Mouse (Mus musculus) urinary bladder, adult 2 months (tissue): ENCODE measurements around the gene Gnai3. TPM values are rescaled to one million over a fixed set of nuclear protein-coding genes. Genes with fewer than 3 reads are reported as not detected.

Experiments used
- DNase-seq: peaks from one replicate; pipeline ENCODE4 v3.0.0; 2022; ENCODE audit warnings: low spot score
- polyA plus RNA-seq: library from polyadenylated mRNA; depleted of rRNA; stranded (reverse); fragments of >200 nt; gene quantifications from 2 replicates; pipeline ENCODE4 v1.2.3, GENCODE M21; 2012

The Gnai3 gene
- polyA plus RNA-seq, 1 experiment = 75.8 TPM

DNA sequence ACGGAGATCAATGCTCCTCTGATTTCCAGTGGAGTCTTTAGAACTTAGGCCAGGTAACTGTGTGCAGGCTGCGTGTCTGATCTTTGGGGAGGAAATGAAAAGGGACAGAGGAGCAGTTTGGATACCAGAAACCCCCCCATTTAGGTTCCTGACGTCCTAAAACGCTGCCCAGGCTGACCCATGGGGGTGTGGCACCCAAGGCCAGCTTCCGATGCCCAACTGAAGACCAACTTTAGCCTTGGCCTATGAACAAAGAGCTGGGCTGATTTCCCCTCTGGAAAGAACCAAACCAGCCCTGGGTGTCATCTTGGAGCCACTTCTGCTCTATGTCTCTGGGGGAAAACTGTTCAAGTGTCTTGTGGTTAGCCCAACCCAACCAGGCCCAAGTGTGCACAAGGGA lies 18.1 kb upstream of the Gnai3 start:
- DNase-seq = no peak

DNA sequence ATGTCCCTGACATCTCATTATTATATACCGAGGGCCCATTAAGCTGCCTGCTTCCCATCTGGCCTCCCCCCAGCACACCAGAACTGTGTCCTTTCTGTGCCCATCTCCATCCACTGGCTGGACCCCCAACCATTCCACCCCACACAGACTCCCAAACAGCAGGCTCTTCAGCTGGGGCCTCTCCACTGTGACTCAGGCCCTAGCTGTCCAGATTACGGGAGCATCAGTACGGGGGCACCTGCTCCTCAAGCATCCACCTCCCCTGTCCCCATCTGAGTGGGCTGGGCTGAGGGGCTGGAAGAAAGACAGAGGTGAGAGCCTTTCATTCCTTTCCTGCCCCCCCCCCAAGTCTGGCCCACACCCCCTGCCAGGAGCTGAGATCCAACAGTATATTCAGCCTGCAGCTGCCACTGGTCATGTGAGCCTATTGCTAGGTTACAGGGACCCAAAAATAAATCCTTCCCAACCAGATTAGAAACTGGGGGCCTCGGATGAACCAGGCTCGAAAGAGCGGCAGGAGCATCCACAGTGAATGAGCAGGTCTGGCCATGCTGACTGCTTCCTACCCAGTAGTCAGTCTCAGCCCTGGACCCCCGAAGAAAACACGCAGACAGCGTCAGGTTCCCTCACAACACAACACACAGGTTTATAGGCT lies 12.6 kb upstream of the Gnai3 start:
- DNase-seq = no peak

DNA sequence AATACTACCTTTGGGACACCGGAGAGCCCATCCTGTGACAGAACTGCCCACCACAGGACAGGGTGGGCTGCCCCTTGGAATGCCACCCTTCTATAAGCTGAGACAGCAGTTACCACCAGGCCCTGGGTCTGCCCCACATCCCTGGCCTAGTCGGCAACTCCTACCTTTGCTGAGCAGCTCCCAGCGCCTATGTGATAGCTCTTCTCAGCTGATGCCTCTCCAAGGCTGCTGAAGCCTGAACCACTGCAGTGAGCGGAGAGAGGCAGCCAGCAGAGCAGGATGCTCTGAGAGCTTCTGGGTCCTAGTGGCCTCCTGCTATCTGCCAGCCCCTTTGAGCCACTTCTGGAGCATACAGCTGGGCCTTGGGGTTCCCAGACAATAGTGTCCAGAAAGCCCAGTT lies 8.7 kb upstream of the Gnai3 start, which contains the start of gene Gpr61:
Gene Gpr61, minus strand, starts transcription at position 227 of the 400 bp plus-strand sequence.
- DNase-seq = no peak

DNA sequence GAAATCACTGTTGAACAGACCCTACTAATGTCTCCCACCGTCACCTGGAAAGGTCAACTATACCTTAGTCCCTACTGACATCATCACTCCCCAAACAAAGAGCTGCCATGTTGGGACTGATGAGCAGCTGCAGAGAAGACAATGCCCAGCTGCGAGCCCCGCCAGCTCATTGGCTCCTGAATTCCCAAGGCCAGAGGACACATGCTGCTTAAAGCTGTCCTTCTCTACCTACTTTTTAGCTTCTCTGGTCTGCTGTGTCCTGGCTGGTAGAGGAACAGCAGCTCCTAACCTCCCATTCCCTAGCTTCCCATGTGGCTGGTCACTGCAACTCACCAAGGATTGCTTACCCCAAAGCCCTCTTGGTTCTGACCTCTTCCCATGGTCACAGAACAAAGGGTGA lies 6.3 kb upstream of the Gnai3 start:
- DNase-seq = no peak

DNA sequence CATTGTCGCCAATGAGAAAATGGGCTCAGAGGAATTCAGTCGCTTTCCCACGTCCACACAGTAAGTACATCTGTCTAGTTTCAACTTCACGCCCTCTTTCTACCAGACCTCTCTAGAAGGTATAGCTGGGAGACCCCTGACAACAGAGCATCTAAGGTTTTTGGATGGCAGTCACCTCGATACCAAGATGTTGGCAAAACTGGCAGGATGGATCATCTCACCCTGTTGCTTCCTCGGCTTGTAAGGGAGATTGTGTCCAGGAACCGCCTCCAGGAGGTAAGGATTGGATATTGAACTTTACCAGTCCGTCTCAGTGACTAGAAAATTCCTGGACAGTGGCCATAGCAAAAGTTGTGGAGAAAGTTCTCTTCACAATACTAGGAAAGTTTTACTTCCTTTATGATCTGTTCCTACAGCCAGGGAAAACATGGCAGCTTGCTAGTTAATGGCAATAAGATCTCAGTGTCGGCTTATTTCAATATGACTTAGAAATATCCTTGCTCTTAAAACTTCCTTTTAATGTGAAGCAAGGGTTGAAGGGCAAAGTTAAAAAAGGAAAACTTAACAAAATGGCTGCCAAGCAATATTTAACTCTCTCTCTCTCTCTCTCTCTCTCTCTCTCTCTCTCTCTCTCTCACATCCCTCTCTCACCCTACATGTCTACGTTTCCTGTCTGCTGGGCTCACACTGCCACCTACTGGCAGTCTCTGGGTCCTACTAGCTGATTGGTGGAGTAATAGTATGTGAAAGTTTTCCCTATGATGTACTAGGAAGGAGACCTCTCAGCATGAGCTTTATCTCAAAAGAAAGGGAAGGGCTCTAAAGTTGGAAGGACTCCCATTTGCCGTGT lies 1.7 kb upstream of the Gnai3 start:
- DNase-seq = peak; percentile 59

DNA sequence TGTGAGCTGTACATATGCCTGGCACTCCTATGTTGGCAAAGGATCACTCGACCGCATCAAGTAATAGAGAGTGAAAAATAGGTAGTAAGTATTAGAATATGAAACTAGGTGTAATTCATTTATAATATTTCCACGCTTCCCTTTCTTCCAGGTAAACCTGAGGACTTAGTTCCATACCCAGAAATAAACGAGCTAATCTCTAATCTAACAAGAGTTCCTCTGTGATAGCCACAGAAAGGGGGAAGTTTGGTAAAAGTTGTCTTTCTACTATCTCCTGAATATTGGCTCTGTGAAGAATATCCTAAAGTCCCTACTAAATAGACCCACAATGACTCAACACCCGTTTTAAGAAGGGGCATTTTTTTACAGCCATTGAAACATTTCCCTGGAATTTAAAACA lies 725 bp upstream of the Gnai3 start:
- no peak for DNase-seq

DNA sequence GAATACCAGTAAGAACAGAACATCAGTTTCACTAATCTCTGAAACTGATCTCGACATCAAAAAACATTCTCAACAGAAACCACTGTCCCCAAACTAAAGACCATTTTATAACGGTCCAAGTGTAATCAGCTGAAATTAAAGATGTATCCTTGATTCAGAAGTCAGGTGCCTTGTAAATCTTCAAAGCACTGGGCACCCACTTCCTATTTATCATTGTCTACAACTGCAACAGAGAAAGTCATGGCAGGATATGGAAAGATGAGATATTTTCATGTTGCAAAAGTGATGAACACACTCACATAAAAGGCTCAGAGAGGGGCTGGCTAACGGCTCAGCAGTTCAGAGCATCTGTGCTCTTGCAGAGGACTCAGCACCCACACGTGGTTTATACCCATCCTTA lies 5.2 kb downstream of the Gnai3 start:
- no peak for DNase-seq

DNA sequence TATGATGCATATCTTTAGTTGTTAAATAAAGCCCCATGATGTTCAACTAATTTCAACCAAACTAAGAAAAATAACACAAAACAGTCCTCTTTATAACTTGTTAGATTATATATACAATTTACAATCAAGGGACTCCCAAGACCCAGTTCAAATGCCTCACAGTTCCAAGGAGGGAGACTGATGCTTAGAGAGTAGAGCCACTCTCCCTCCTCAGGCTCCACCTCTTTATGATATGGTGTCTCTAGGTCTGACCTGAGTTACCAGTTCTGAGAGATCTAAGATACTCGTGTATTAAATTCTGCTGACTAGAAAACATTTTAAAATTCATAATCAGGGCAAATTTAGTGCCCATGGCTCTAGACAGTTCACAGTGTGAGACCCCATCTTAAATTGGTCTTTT lies 6.8 kb downstream of the Gnai3 start:
- DNase-seq = no peak

DNA sequence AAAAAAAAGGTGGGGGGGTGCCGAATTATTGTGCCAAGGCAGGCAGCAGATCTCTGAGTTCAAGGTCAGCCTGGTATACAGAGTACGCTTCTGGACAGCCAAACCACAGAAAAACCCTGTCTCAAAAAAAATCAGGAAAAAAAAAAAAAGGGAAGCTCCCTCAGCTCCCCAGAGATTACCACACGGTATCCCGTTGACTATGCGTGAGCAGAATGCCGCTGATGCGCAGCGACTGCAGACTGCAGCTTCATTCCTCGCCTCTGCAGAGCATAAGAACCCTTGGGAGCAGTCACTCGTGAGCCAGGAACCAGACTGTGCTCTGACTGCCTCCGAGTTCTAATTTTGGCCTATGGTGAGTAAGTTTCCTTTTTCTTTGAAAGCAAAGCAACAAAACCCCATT lies 11.2 kb downstream of the Gnai3 start:
- DNase-seq = no peak

DNA sequence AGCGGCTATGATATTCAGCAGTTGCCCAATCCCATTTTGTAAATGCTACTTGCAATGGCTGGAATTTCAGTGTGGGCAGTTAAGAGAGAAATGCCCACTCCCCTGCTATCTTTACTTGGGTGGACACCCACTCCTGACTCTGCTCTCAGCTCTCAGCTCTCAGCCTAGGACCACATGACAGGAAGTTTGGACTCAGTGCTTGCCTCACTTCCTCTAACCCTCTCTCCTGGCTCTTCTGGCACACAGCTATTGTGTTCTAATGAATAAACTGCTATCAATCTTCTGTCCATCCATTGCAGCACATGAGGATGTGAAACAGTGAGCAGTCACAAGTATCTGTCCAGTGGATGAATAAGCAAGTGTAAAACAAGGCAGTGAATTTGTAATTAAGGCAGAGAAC lies 13.5 kb downstream of the Gnai3 start:
- DNase-seq = no peak

DNA sequence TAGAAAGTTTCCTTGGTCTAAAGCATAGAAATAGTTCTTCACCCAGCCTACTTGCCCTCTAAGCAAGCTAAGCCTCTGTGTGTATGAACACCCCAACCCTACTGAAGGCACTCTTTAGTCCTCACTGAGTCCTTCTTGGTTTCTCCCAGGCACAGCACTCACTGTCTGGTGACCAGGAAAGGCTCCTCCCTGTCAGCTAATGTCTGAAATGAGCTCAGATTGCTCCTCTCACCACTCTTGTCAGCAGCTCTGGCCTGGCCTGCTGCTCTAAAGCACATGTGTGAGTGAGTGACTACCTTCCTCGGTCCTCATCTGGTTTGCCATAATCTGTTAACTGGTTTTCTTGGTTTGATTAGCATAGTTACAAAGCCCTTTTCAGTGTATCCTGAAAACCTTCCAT lies 14.1 kb downstream of the Gnai3 start:
- no peak for DNase-seq

DNA sequence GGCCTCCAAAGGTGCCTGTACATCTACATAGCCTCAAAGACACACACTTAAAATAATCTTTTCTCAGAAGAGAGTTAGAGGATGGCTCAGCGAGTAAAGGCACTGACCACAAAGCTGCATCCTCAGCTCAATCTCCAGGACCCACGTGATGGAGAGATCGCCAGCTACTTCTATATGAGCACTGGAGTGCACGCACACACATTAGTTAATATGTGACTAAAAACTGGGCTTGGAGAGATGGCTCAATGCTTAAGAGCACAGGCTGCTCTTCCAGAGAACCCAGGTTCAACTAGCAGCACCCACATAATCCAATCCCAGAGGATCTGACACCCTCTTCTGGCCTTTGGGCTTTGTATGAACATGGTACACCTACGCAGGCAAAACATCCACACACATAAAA lies 14.7 kb downstream of the Gnai3 start:
- DNase-seq = no peak

DNA sequence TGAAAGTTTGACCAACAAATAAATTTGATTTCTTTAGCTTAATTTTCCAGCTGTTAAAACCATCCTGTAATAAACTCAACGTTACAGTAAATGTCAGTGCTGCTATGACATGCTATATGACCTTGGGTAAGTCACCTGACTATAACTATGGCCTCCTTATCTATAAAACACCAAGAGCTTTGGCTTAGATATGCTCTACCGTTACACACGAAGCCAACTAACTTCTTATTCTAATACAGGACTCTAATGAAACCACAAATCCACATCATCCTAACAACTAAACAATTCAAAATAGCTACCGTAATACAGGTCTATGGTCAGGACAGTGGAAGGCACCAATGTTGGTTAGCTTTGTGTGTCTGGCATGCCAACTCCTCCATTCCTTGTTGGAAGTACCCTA lies 16.1 kb downstream of the Gnai3 start:
- no peak for DNase-seq

DNA sequence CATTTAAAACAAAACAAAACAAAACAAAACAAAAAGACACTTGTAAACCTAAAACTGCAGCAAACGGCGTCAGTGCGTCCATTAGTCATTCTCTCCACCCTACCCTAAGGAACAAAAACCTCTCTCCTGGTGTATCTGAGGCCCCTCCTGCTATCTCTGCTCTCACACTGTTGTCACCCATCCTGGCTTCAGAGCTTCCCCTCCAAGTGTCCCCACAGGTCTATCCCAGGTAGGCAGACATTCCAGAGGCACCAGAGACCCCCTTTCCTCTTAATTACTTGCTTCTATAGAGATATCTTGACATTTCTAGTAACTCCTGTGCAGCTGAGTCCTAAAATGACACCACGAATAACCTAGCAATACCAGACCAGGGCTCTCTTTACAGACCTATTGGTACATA lies 16.6 kb downstream of the Gnai3 start:
- DNase-seq = no peak

DNA sequence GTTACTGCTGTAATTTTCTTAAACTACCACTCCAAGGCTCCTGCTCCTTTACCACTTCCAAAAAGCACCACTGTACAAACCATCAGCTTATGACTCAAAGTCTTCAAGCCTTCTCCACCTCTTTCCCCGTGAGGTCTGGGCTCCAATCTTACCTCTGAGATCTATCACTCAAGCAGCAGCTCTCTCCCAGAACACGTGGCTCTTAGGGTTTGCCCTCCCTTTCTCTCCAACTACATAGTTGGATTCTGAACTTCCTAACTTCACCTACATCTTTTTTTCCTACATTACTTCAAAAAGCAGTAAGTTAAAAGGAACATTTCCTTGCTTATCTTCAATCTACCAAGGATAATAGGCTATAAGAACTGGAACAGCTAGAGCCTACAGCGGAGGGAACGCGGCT lies 17.4 kb downstream of the Gnai3 start:
- no peak for DNase-seq

DNA sequence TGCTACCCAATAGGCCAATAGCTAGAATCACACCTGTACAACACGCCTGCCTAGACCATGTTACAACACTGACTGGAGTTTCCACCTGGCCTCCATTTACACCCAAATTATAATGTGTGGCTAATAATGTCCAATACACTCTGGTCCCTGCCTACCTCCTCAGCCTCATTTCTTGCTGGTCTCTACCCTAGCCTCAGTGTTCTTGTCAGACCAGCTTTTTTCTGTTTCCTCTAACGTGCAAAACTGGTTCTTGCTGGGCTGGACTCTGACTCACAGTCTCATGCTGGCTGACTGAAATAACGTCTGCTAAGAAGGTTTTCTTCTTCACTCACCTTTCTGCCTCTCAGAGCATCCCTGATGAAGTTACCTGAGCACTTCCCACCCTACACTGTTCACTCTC lies 19.6 kb downstream of the Gnai3 start:
- no peak for DNase-seq

DNA sequence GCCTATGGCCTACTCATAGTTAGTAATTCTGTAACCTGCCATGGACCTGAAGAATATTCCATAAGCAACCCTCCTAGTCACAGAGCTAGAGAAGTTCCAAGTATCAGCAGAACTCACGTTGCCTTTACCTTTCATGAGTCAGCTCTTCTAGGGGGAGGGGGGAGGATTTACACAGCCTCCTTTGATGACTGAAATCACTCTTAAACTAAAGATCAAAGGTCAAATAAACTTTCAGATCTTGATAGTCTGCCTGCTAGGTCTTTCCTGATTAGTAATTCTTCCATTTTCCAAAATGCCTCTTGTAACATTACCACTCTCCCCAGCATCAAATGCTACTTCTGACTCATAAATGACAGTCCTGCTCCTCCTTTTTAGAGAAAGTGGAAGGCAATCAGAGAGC lies 21.8 kb downstream of the Gnai3 start:
- DNase-seq = no peak

DNA sequence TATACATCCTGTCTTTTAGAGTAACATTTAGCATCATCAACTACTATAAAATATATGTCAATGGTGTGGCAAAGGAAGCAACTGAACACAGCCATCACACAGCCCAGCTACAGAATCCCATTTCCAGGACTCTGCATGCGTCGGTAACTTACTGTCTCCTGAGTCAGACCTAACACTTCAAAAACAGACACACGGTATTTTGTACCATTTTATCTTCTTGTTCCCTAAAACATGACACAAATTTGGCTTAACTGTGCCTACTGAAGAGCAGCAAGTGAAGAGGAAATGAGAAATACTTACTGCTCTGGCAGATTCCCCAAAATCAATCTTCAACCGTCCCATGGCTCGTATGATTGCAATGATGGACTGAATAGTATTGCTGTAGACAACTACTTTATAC lies 22.7 kb downstream of the Gnai3 start:
- no peak for DNase-seq

DNA sequence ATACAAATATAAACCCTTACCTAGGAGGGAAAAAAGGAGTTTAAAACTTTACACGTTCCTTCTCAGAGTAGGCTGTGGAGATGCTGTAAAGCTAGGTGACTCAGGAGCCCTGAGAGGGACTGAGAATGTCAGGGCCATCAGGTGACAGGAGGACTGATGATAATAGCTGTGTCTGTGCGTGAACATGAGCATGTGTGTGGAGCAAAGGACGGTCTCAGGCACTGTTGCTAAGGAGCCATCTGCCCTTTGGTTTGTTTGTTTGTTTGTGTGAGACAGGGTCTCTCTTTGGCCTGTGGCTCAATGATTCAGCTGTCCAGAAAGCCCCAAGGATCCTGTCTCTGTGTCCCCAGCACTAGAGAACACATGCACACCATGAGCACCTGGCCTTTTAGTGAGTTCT lies 24.8 kb downstream of the Gnai3 start:
- no peak for DNase-seq

DNA sequence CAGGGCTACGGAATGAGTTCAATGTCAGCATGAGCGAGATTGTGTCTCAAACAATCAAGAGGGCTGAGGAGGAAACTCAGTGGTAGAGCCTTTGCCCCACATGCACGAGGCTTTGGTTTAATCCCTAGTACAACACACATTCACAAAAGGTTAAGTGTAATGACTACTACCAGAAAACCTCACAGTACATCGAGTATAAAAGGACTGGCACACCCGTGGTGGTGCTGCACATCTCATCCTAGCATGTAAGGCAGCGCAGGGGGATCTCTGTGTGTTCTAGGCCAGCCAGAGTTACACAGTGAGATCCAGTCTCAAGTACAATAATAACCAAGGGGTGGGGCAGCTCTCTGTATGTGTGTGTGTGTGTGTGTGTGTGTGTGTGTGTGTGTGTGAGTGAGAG lies 28.5 kb downstream of the Gnai3 start:
- DNase-seq = no peak

DNA sequence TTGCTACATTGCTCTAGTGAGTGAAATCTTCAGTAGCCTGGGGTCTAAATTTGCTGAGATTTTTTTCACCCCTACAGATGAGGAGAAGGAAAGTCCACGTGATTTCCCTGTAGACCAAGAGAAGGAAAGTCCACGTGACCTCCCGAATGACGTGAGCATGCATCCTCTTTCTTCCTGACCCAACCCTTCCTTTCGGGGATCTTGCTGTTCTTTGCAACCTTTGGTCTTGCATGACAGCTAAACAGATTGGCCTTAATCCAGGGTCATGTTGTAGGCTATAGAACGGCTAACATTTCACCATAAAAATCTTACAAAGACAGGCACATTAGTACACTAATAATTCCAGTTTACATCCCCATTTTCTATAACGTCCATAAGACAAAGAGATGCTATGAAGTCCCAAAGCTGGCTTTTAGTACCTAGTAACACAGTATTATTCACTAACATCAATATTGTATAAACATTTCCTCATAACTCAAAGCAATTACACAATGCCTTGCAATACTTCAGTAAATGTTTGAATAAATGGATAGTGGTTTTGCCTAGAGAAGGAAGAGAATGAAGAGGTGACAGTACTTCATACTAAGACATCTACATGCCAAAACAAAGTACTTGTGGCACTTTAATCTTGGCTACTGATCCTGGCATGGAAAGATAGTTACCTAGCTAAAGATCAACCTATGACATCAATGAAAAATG lies 32.2 kb downstream of the Gnai3 start:
- DNase-seq = no peak

DNA sequence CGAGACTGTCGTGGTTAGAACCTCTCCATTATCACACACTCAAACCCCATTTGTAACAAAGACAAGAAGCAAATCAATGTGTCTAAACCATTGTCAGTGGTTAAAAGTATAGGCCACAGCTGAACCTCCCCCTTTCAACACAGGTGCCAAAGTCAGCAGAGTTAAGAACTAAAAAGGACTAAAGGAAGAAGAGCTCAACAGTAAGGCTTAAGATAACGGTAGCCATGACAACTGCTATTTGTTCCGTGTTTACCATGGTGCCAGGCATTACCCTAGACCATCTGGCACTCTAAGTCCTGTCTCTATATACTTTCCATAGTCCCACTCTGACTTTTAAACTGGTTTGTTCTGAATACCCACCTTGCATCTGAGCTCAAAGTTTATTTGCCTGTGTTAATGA lies 33.3 kb downstream of the Gnai3 start:
- DNase-seq = no peak

DNA sequence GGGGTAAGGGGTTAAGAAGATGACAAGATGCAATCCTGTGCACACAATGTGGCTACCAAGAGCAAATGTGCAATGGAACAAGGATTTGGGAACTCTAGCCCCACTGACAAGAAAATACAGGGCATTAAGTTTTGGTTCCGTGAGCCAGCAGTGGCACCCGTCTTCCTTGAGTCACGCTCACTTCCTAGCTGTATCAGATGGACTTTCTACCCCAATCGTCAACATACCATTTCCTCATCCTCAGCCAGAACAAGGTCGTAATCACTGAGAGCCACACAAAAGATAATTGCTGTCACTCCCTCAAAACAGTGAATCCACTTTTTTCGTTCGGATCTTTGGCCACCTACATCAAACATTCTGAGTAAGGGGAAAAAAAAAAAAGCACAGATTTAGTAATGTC lies 33.7 kb downstream of the Gnai3 start:
- DNase-seq = no peak
